10 mouse cellular contexts compared by ENCODE assay signal in genomic region chr9:55542366-55543325, GRCm38 (mm10). TPM values are rescaled to one million over a fixed set of nuclear protein-coding genes. Genes with fewer than 3 reads are reported as not detected.
DNase-seq lines count a peak whose midpoint lies in the region; ATAC-seq and TF ChIP-seq lines count a peak whose summit lies in the region.
"Had no signal": no experiment of that assay in that cellular context is flagged by ENCODE, and none has a peak within 500 bp of the region (broad histone marks: within the 10 kb centered on the region; RNA-seq: fewer than 3 reads in every experiment).

No protein-coding gene starts in this region.

- TF ChIP-seq CTCF in lung, postnatal 0 days (IDR thresholded peaks at IDR 0.05): no peak

- ATAC-seq in lung, postnatal 0 days: no peak
- no peak for ATAC-seq in intestine, embryonic 15.5 days
- no peak; the same call in 1 of the 2 replicates for ATAC-seq in midbrain, embryonic 13.5 days
- ATAC-seq in megakaryocyte progenitor cell, adult 5-6 weeks (replicated peaks; ENCODE audit: poor library complexity): no peak

- H3K27ac ChIP-seq in lung, postnatal 0 days (ENCODE audit: low read length): no peak overlapping the region
- 0 out of 2 replicates have a peak overlapping the region, but pooled peaks have one; percentile 20 for H3K27ac ChIP-seq in forebrain, embryonic 10.5 days
- no peak overlapping the region for H3K27ac ChIP-seq in intestine, embryonic 15.5 days
- no peak overlapping the region for H3K27ac ChIP-seq in midbrain, embryonic 13.5 days

- no peaks in the 10 kb centered on the region for H3K9me3 ChIP-seq in lung, postnatal 0 days (ENCODE audit: low read length)
- H3K9me3 ChIP-seq in forebrain, embryonic 10.5 days: peaks cover 3% of the 10 kb centered on the region; the same call in 1 of the 2 replicates
- no peaks in the 10 kb centered on the region for H3K9me3 ChIP-seq in intestine, embryonic 15.5 days
- no peaks in the 10 kb centered on the region for H3K9me3 ChIP-seq in midbrain, embryonic 13.5 days

- peaks cover 88% of the 10 kb centered on the region for H3K27me3 ChIP-seq in lung, postnatal 0 days (replicated peaks; ENCODE audit: insufficient read depth, low read length)
- peaks cover 100% of the 10 kb centered on the region for H3K27me3 ChIP-seq in forebrain, embryonic 10.5 days (ENCODE audit: poor library complexity, severe bottlenecking)
- peaks cover 66% of the 10 kb centered on the region for H3K27me3 ChIP-seq in intestine, embryonic 15.5 days (replicated peaks)
- peaks cover 99% of the 10 kb centered on the region for H3K27me3 ChIP-seq in midbrain, embryonic 13.5 days

- H3K4me3 ChIP-seq in lung, postnatal 0 days (ENCODE audit: low read depth, low read length): peak overlapping the region; percentile 29
- H3K4me3 ChIP-seq in forebrain, embryonic 10.5 days: peak overlapping the region; percentile 54
- H3K4me3 ChIP-seq in intestine, embryonic 15.5 days (replicated peaks): peak overlapping the region; percentile 46
- H3K4me3 ChIP-seq in midbrain, embryonic 13.5 days (replicated peaks): peak overlapping the region; percentile 43

- no peaks in the 10 kb centered on the region for H3K36me3 ChIP-seq in lung, postnatal 0 days (ENCODE audit: insufficient read depth, low read length)
- no peaks in the 10 kb centered on the region for H3K36me3 ChIP-seq in forebrain, embryonic 10.5 days (replicated peaks)
- H3K36me3 ChIP-seq in intestine, embryonic 15.5 days: no peaks in the 10 kb centered on the region
- no peaks in the 10 kb centered on the region for H3K36me3 ChIP-seq in midbrain, embryonic 13.5 days

- WGBS in lung, postnatal 0 days: 7% methylated on average over 48 of the region's 59 CpGs
- 1% methylated on average over 59 of the region's 59 CpGs for WGBS in forebrain, embryonic 10.5 days
- WGBS in intestine, embryonic 15.5 days: 5% methylated on average over 59 of the region's 59 CpGs
- WGBS in midbrain, embryonic 13.5 days: 1% methylated on average over 59 of the region's 59 CpGs

- peaks cover 17% of the 10 kb centered on the region for H3K4me1 ChIP-seq in lung, postnatal 0 days (ENCODE audit: insufficient read depth, low read depth, low read length)
- H3K4me1 ChIP-seq in forebrain, embryonic 10.5 days: peaks cover 71% of the 10 kb centered on the region
- peaks cover 53% of the 10 kb centered on the region for H3K4me1 ChIP-seq in intestine, embryonic 15.5 days (replicated peaks)
- peaks cover 49% of the 10 kb centered on the region for H3K4me1 ChIP-seq in midbrain, embryonic 13.5 days (replicated peaks)

- peak overlapping the region; percentile 46 for H3K4me2 ChIP-seq in lung, postnatal 0 days (replicated peaks; ENCODE audit: low read depth, low read length)
- peak overlapping the region; percentile 78 for H3K4me2 ChIP-seq in intestine, embryonic 15.5 days (replicated peaks)
- H3K4me2 ChIP-seq in midbrain, embryonic 13.5 days (replicated peaks): peak overlapping the region; percentile 63

- TF ChIP-seq EP300 in lung, postnatal 0 days (IDR thresholded peaks at IDR 0.05): no peak

- no peak overlapping the region for H3K9ac ChIP-seq in lung, postnatal 0 days (replicated peaks; ENCODE audit: low read depth)
- H3K9ac ChIP-seq in intestine, embryonic 15.5 days: peak overlapping the region; percentile 48
- peak overlapping the region; percentile 19; the same call in 1 of the 2 replicates for H3K9ac ChIP-seq in midbrain, embryonic 13.5 days (replicated peaks)

- DNase-seq in lung, postnatal 0 days (ENCODE audit: low spot score): peak; percentile 29
- no peak for DNase-seq in lung, postnatal 36 days
- DNase-seq in forebrain, embryonic 10.5 days (ENCODE audit: extremely low spot score, low spot score): peak; percentile 47
- DNase-seq in urinary bladder, postnatal 25 days (ENCODE audit: low spot score): no peak
- no peak for DNase-seq in spleen, adult 12 weeks (ENCODE audit: low spot score)

RNA-seq across cellular contexts. Expression of gene Isl2, which starts 4.2 kb away (rescaled TPM):
- polyA plus RNA-seq in lung, postnatal 0 days (2015; fragmentation: Nextera tagmentation; extraction: Ambion mirVana): 0.07 TPM in 1 of 2 replicates, not detected in the other
- polyA plus RNA-seq in forebrain, embryonic 10.5 days (2016; fragmentation: Nextera tagmentation; extraction: Ambion mirVana): 1.0 TPM in 2 replicates
- polyA plus RNA-seq in intestine, embryonic 15.5 days (2015; fragmentation: Nextera tagmentation; extraction: Ambion mirVana): 3.3 and 3.7 TPM in 2 replicates
- polyA plus RNA-seq in midbrain, embryonic 13.5 days (2015; fragmentation: Nextera tagmentation; extraction: Ambion mirVana): 2.5 and 3.3 TPM in 2 replicates
- not detected in 2 replicates for total RNA-seq in megakaryocyte progenitor cell, adult 5-6 weeks (2015)
- not detected in 2 replicates for total RNA-seq in megakaryocyte progenitor cell, adult 5-6 weeks (2017)
- total RNA-seq: adrenal gland, postnatal 36 days; hematopoietic stem cell, adult 5-6 weeks had no signal

RNA-seq across cellular contexts. Expression of gene Etfa, which starts 30.6 kb away (rescaled TPM):
- polyA plus RNA-seq in lung, postnatal 0 days (2015; fragmentation: Nextera tagmentation; extraction: Ambion mirVana): 175 and 196 TPM in 2 replicates
- 162 and 165 TPM in 2 replicates for polyA plus RNA-seq in forebrain, embryonic 10.5 days (2016; fragmentation: Nextera tagmentation; extraction: Ambion mirVana)
- polyA plus RNA-seq in intestine, embryonic 15.5 days (2015; fragmentation: Nextera tagmentation; extraction: Ambion mirVana): 288 and 318 TPM in 2 replicates
- 89.2 and 94.6 TPM in 2 replicates for polyA plus RNA-seq in midbrain, embryonic 13.5 days (2015; fragmentation: Nextera tagmentation; extraction: Ambion mirVana)
- 151 and 155 TPM in 2 replicates for total RNA-seq in megakaryocyte progenitor cell, adult 5-6 weeks (2015)
- total RNA-seq in megakaryocyte progenitor cell, adult 5-6 weeks (2017): 58.1 and 83.2 TPM in 2 replicates

Comparison
In these comparisons a context has a peak if more than half of its experiments do, and no peak if none do; other contexts are left out.
1. DNase-seq: peak in lung, postnatal 0 days (single experiment) and forebrain, embryonic 10.5 days (single experiment); none in lung, postnatal 36 days (single experiment), urinary bladder, postnatal 25 days (single experiment) and spleen, adult 12 weeks (single experiment).
2. Peak in every context shown above with its lines, with median percentiles within 50 percentile points of each other: H3K4me2 ChIP-seq and H3K4me3 ChIP-seq.